Comparison of ENCODE assay signal across 7 mouse cellular contexts in the genomic region with DNA sequence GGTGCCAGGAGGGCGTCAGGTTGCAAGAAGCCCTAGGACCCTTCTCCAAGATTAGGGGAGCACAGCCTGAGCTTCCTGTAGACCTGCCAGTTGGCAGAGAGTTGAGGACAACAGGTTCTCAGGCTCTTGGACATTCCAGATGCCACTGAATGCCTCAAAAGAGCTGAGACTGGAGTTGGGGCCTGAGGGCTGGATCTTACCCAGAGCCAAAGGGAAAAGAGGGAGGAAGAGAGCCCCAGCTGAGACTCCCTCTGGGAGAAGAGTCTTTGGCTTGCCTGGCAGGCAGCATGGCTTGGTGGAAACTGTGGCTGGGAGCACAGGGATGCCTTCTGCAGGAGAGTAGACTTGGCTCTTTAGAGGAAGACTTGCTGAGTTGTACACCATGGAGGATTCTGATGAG.
A peak's percentile ranks its signal among the peaks of the same experiment; 100 is the strongest.
DNase-seq lines count a peak whose midpoint lies in the region; ATAC-seq and TF ChIP-seq lines count a peak whose summit lies in the region.
"Not testable (repeated sequence)": the region's sequence is repeated elsewhere in the genome, so short reads cannot be mapped to it uniquely, and the experiment has no call there.

No protein-coding gene starts in this region.

- not testable (repeated sequence) for TF ChIP-seq CTCF in lung, postnatal 0 days (IDR thresholded peaks at IDR 0.05)

- no CpG with 5 or more reads among the region's 1 CpGs for WGBS in forebrain, embryonic 10.5 days
- WGBS in limb, embryonic 10.5 days, result no CpG with 5 or more reads among the region's 1 CpGs
- no CpG with 5 or more reads among the region's 1 CpGs for WGBS in lung, postnatal 0 days

- not testable (repeated sequence) for H3K27me3 ChIP-seq in forebrain, embryonic 10.5 days (ENCODE audit: poor library complexity, severe bottlenecking); limb, embryonic 10.5 days (ENCODE audit: low read depth, poor library complexity, severe bottlenecking); lung, postnatal 0 days (replicated peaks; ENCODE audit: insufficient read depth, low read length)

- not testable (repeated sequence) for H3K36me3 ChIP-seq in forebrain, embryonic 10.5 days (replicated peaks); limb, embryonic 10.5 days; lung, postnatal 0 days (ENCODE audit: insufficient read depth, low read length)

- not testable (repeated sequence) for TF ChIP-seq EP300 in lung, postnatal 0 days (IDR thresholded peaks at IDR 0.05)

- not testable (repeated sequence) for H3K9ac ChIP-seq in lung, postnatal 0 days (replicated peaks; ENCODE audit: low read depth)

- DNase-seq in A20 (ENCODE audit: low read depth, low spot score) (peak; percentile 7), NIH3T3 (ENCODE audit: low read depth) (peak; percentile 5)
- DNase-seq in forebrain, embryonic 10.5 days (ENCODE audit: extremely low spot score, low spot score), result peak; percentile 10
- peak; percentile 86 for DNase-seq in heart, adult 11 months
- DNase-seq in limb, embryonic 10.5 days (ENCODE audit: low spot score), result peak; percentile 20
- DNase-seq in lung, postnatal 0 days (ENCODE audit: low spot score), result peak; percentile 4
- peak; percentile 4 for DNase-seq in neural tube, embryonic 10.5 days (ENCODE audit: extremely low spot score, low spot score)

- peaks cover 12% of the 10 kb centered on the region for H3K9me3 ChIP-seq in forebrain, embryonic 10.5 days
- not testable (repeated sequence) for H3K9me3 ChIP-seq in limb, embryonic 10.5 days (replicated peaks); lung, postnatal 0 days (ENCODE audit: low read length)

- H3K4me1 ChIP-seq in forebrain, embryonic 10.5 days; limb, embryonic 10.5 days; lung, postnatal 0 days (ENCODE audit: insufficient read depth, low read depth, low read length): not testable (repeated sequence)

- not testable (repeated sequence) for H3K27ac ChIP-seq in forebrain, embryonic 10.5 days; limb, embryonic 10.5 days; lung, postnatal 0 days (ENCODE audit: low read length)

- ATAC-seq in lung, postnatal 0 days, result not testable (repeated sequence)

- not testable (repeated sequence) for H3K4me2 ChIP-seq in lung, postnatal 0 days (replicated peaks; ENCODE audit: low read depth, low read length)

- not testable (repeated sequence) for H3K4me3 ChIP-seq in forebrain, embryonic 10.5 days; limb, embryonic 10.5 days; lung, postnatal 0 days (ENCODE audit: low read depth, low read length)

Comparison
In these comparisons a context has a peak if more than half of its experiments do, and no peak if none do; other contexts are left out.
1. DNase-seq: peak in every context shown above with its lines; median percentile 86 in heart, adult 11 months; 20 in limb, embryonic 10.5 days; 10 in forebrain, embryonic 10.5 days; 7 in A20; 5 in NIH3T3; 4 in lung, postnatal 0 days; 4 in neural tube, embryonic 10.5 days.